Mouse (Mus musculus) lung, postnatal 0 days (tissue): Measurements from ENCODE around the gene Metrn.

Experiments used
- CTCF ChIP-seq: IDR thresholded peaks from 2 replicates; pipeline ENCODE4 v1.5.1; 2016; ENCODE audit warnings: antibody characterized with exemption, mild to moderate bottlenecking
- EP300 ChIP-seq: IDR thresholded peaks from 2 replicates; pipeline ENCODE4 v1.6.1; 2016; ENCODE audit warnings: antibody characterized with exemption, mild to moderate bottlenecking, control low read depth

DNA sequence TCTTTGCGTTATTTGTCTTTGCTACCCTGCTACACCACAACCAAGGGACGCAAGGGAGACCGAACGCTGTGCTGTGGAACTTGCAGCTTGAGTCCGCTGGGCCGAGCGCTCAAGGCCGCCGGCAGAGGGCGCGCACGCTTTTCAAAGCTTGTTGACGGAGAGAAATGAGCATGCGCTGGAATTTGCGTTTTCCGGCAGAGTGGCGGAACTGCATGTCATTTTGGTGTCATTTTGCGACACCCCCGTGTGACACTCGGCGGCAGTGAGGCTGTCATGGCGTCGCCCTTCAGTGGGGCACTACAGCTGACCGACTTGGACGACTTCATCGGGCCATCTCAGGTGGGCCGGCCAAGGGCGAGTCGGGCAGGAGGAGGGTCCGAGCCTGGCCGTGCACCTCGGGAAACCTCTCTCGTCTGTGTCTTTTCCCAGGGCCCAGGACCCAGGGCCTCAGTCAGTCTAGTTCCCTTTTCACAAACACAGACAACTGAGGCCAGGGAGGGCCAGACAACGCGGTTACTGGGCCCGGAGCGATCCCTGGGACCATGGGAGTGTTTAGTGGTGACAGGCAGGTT, 23.3 kb downstream of the Metrn start, which contains the start of gene Narfl:
- no peak for TF ChIP-seq EP300
- peak; percentile 98 for TF ChIP-seq CTCF
